ENCODE assay signal across 8 mouse cellular contexts in genomic region chr1:170632385-170632784, GRCm38 (mm10). TPM values are rescaled to one million over a fixed set of nuclear protein-coding genes. Genes with fewer than 3 reads are reported as not detected.
DNase-seq lines count a peak whose midpoint lies in the region; ATAC-seq and TF ChIP-seq lines count a peak whose summit lies in the region.

No protein-coding gene starts in this region.

- peak; percentile 77 for ATAC-seq in heart, postnatal 0 days (ENCODE audit: insufficient read depth, low read depth)
- peak; percentile 98 for ATAC-seq in neutrophil, adult 5-6 weeks (ENCODE audit: extremely low read depth, insufficient number of reproducible peaks, low FRiP score, poor library complexity, severe bottlenecking)

- TF ChIP-seq CTCF in heart, postnatal 0 days (IDR thresholded peaks at IDR 0.05; ENCODE audit: low read depth) = peak; percentile 99
- TF ChIP-seq CTCF in thymus, adult 2 months (IDR thresholded peaks at IDR 0.05; ENCODE audit: borderline replicate concordance, control insufficient read depth, extremely low read depth, insufficient read depth, low read length, poor library complexity) = peak; percentile 62; the same call in 1 of the 2 replicates

- peak; percentile 3 to 8 for DNase-seq in CD8-positive naive resting alpha-beta T cell, adult 2 months (ENCODE audit: low read depth in 2 of 2, low spot score in 2 of 2)
- DNase-seq in brain, adult 2 months (ENCODE audit: low read depth, low spot score) = peak; percentile 94
- peak; percentile 60 for DNase-seq in fibroblast of lung, adult 2 months (ENCODE audit: low read depth)
- peak; percentile 79 for DNase-seq in heart, postnatal 0 days (ENCODE audit: low spot score)
- peak; percentile 43 for DNase-seq in large intestine, adult 2 months (ENCODE audit: low read depth, low spot score)
- DNase-seq in lung, adult 18-20 months = peak; percentile 67 to 76
- peak; percentile 78 for DNase-seq in thymus, adult 2 months

- TF ChIP-seq POLR2A in thymus, adult 2 months (IDR thresholded peaks at IDR 0.05; ENCODE audit: control insufficient read depth, extremely low read depth, insufficient read depth, low read length, poor library complexity) = no peak

- no peak overlapping the region for H3K4me3 ChIP-seq in heart, postnatal 0 days (ENCODE audit: low read depth, low read length)
- no peak overlapping the region for H3K4me3 ChIP-seq in thymus, adult 2 months (ENCODE audit: control insufficient read depth, insufficient read depth, low read length)

- no peaks in the 10 kb centered on the region for H3K9me3 ChIP-seq in heart, postnatal 0 days (replicated peaks; ENCODE audit: control insufficient read depth, low read length)

- H3K36me3 ChIP-seq in heart, postnatal 0 days (replicated peaks; ENCODE audit: control insufficient read depth, insufficient read depth, low read length) = no peaks in the 10 kb centered on the region
- H3K36me3 ChIP-seq in thymus, adult 2 months (ENCODE audit: control insufficient read depth, insufficient read depth, low read length) = no peaks in the 10 kb centered on the region

- no peaks in the 10 kb centered on the region for H3K27me3 ChIP-seq in heart, postnatal 0 days (ENCODE audit: control insufficient read depth, insufficient read depth, low read length)
- no peaks in the 10 kb centered on the region for H3K27me3 ChIP-seq in thymus, adult 2 months (ENCODE audit: control insufficient read depth, insufficient read depth, low read length)

- WGBS in heart, postnatal 0 days = 10% methylated on average over 3 of the region's 3 CpGs
- 10% methylated on average over 3 of the region's 3 CpGs for WGBS in large intestine, adult 2 months
- 26% methylated on average over 3 of the region's 3 CpGs for WGBS in thymus, adult 2 months

- H3K27ac ChIP-seq in heart, postnatal 0 days (ENCODE audit: low read depth) = no peak overlapping the region
- no peak overlapping the region for H3K27ac ChIP-seq in thymus, adult 2 months (ENCODE audit: control insufficient read depth, insufficient read depth, low read length)

- no peak overlapping the region for H3K9ac ChIP-seq in heart, postnatal 0 days (replicated peaks; ENCODE audit: low read depth, low read length)

- no peak overlapping the region for H3K4me2 ChIP-seq in heart, postnatal 0 days (ENCODE audit: low read depth, low read length)

- no peaks in the 10 kb centered on the region for H3K4me1 ChIP-seq in heart, postnatal 0 days (ENCODE audit: control insufficient read depth, insufficient read depth)
- H3K4me1 ChIP-seq in thymus, adult 2 months (replicated peaks; ENCODE audit: control insufficient read depth, insufficient read depth, low read length) = no peaks in the 10 kb centered on the region

- no peak for TF ChIP-seq EP300 in heart, postnatal 0 days (IDR thresholded peaks at IDR 0.05; ENCODE audit: low read depth)

RNA-seq across cellular contexts. Expression of gene Olfml2b, which starts 11.9 kb away (rescaled TPM):
- 63.0 and 76.5 TPM in 2 replicates for total RNA-seq in heart, postnatal 0 days (2014; rRNA removed; ENCODE audit: low replicate concordance)
- 19.3 and 26.3 TPM in 2 replicates for polyA plus RNA-seq in heart, postnatal 0 days (2015; fragmentation: Nextera tagmentation; extraction: Ambion mirVana)
- polyA plus RNA-seq in large intestine, adult 2 months (2012; rRNA removed) = 4.5 and 4.8 TPM in 2 replicates
- 1.5 and 2.1 TPM in 2 replicates for total RNA-seq in neutrophil, adult 5-6 weeks (2017)
- polyA plus RNA-seq in thymus, adult 2 months (2012; rRNA removed) = 3.9 and 4.8 TPM in 2 replicates

RNA-seq across cellular contexts. Expression of gene Nos1ap, which starts 42.7 kb away (rescaled TPM):
- 0.99 and 22.1 TPM in 2 replicates for total RNA-seq in heart, postnatal 0 days (2014; rRNA removed; ENCODE audit: low replicate concordance)
- polyA plus RNA-seq in heart, postnatal 0 days (2015; fragmentation: Nextera tagmentation; extraction: Ambion mirVana) = 7.7 and 10.3 TPM in 2 replicates
- 9.4 and 24.6 TPM in 2 replicates for polyA plus RNA-seq in large intestine, adult 2 months (2012; rRNA removed)
- total RNA-seq in neutrophil, adult 5-6 weeks (2017) = 3.3 and 4.1 TPM in 2 replicates
- polyA plus RNA-seq in thymus, adult 2 months (2012; rRNA removed) = 3.1 and 3.3 TPM in 2 replicates

Comparison
In these comparisons a context has a peak if more than half of its experiments do, and no peak if none do; other contexts are left out.
1. DNase-seq: peak in every context shown above with its lines; median percentile 94 in brain, adult 2 months; 79 in heart, postnatal 0 days; 78 in thymus, adult 2 months; 72 in lung, adult 18-20 months; 60 in fibroblast of lung, adult 2 months; 43 in large intestine, adult 2 months; 6 in CD8-positive naive resting alpha-beta T cell, adult 2 months.